8 mouse cellular contexts compared by ENCODE assay signal in the genomic region with DNA sequence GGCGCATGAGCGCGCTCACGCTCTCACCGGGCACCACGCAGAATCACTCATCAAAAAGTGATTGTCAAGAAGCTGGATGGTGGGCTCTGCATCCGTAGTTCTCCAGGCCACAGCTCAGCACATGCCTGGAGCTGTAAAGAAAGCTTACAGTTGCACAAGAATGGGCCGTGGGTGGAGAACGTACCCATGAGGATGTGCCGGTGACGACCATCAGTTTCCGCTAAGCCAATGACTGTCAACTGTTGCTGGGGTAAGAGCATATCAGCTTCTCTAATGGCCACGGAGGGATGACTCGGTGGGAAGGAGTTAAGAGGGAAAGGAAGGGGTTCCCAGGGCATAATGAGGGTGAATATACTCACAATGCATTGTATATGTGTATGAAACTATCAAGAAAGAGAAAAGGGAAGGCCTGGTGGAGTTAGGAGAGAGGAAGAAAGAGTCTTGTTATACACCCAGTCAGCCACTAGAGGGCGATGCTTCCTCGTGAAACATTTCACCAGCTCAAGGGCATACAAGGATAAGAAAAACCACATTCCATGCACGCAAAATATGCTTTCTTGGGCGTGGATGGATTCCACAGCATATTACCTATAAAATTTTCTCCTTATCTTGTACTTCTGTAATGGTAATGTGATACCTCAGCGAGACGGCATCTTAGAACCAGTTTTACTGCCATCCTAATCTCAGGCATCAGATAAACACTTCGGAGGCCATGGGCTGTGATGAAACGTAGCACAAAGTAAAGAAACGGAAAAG. TPM values are rescaled to one million over a fixed set of nuclear protein-coding genes. Genes with fewer than 3 reads are reported as not detected.
DNase-seq lines count a peak whose midpoint lies in the region; ATAC-seq and TF ChIP-seq lines count a peak whose summit lies in the region.

No protein-coding gene starts in this region.

- H3K4me1 ChIP-seq in ES-Bruce4 (ENCODE audit: control insufficient read depth, insufficient read depth, low read length) = no peaks in the 10 kb centered on the region
- H3K4me1 ChIP-seq in liver, embryonic 14.5 days (replicated peaks; ENCODE audit: control insufficient read depth in 2 of 2, insufficient read depth in 2 of 2, low read length in 1 of 2) = no peaks in the 10 kb centered on the region
- no peaks in the 10 kb centered on the region for H3K4me1 ChIP-seq in neural tube, embryonic 13.5 days (replicated peaks)

- H3K4me3 ChIP-seq in ES-Bruce4 (ENCODE audit: low read depth, low read length) = no peak overlapping the region
- H3K4me3 ChIP-seq in liver, embryonic 14.5 days (ENCODE audit: insufficient read depth in 1 of 2, low read depth in 2 of 2, low read length in 2 of 2) = no peak overlapping the region
- no peak overlapping the region for H3K4me3 ChIP-seq in neural tube, embryonic 13.5 days

- no peak overlapping the region for H3K27ac ChIP-seq in ES-Bruce4 (ENCODE audit: insufficient read depth, low read length)
- no peak overlapping the region for H3K27ac ChIP-seq in liver, embryonic 14.5 days
- H3K27ac ChIP-seq in neural tube, embryonic 13.5 days (replicated peaks) = no peak overlapping the region

- ATAC-seq in liver, embryonic 14.5 days (ENCODE audit: insufficient read depth) = no peak
- ATAC-seq in neural tube, embryonic 13.5 days (ENCODE audit: low read depth) = peak; percentile 40; the same call in 1 of the 2 replicates
- no peak for ATAC-seq in inflammation-experienced regulatory T-cells, adult 6 months

- 45% methylated on average over 23 of the region's 23 CpGs for WGBS in liver, embryonic 14.5 days (ENCODE audit: insufficient replicate concordance)
- 61% methylated on average over 23 of the region's 23 CpGs for WGBS in neural tube, embryonic 13.5 days

- no peak for TF ChIP-seq POLR2A in ES-Bruce4 (IDR thresholded peaks at IDR 0.05; ENCODE audit: insufficient read depth, low read length)

- H3K9ac ChIP-seq in ES-Bruce4 (ENCODE audit: low read depth, poor library complexity, severe bottlenecking) = no peak overlapping the region
- H3K9ac ChIP-seq in liver, embryonic 14.5 days (replicated peaks) = no peak overlapping the region
- no peak overlapping the region for H3K9ac ChIP-seq in neural tube, embryonic 13.5 days

- H3K4me2 ChIP-seq in liver, embryonic 14.5 days (ENCODE audit: low read depth) = no peak overlapping the region
- no peak overlapping the region for H3K4me2 ChIP-seq in neural tube, embryonic 13.5 days

- H3K9me3 ChIP-seq in ES-Bruce4 (replicated peaks; ENCODE audit: control insufficient read depth, insufficient read depth, low read length, poor library complexity, severe bottlenecking) = no peaks in the 10 kb centered on the region
- no peaks in the 10 kb centered on the region for H3K9me3 ChIP-seq in liver, embryonic 14.5 days (ENCODE audit: control insufficient read depth, low read length)
- H3K9me3 ChIP-seq in neural tube, embryonic 13.5 days = no peaks in the 10 kb centered on the region

- TF ChIP-seq CTCF in ES-Bruce4 (IDR thresholded peaks at IDR 0.05; ENCODE audit: low read depth, low read length) = peak; percentile 31
- peak; percentile 80 for TF ChIP-seq CTCF in liver, embryonic 14.5 days (IDR thresholded peaks at IDR 0.05; ENCODE audit: low read depth)

- no peak for TF ChIP-seq EP300 in ES-Bruce4 (IDR thresholded peaks at IDR 0.05; ENCODE audit: insufficient read depth, low read depth, low read length)
- no peak for TF ChIP-seq EP300 in liver, embryonic 14.5 days (IDR thresholded peaks at IDR 0.05; ENCODE audit: low read depth)

- peak; percentile 76 for DNase-seq in 416B (ENCODE audit: low read depth)
- DNase-seq in cerebellum, adult 11-12 months = peak; percentile 29
- peak; percentile 62 for DNase-seq in gastrocnemius, postnatal 10 days
- peak; percentile 76 for DNase-seq in kidney, postnatal 10 days
- peak in 2 of 3 experiments; percentile 17 to 32 for DNase-seq in liver, embryonic 14.5 days (ENCODE audit: low read depth in 3 of 3, low spot score in 3 of 3)

- H3K27me3 ChIP-seq in ES-Bruce4 (ENCODE audit: control insufficient read depth, insufficient read depth, low read length, poor library complexity, severe bottlenecking) = no peaks in the 10 kb centered on the region
- H3K27me3 ChIP-seq in liver, embryonic 14.5 days (ENCODE audit: control insufficient read depth, insufficient read depth, low read length) = no peaks in the 10 kb centered on the region; the same call in 1 of the 2 replicates
- H3K27me3 ChIP-seq in neural tube, embryonic 13.5 days = 0 out of 2 replicates have a peak, but pooled peaks cover 3% of the 10 kb centered on the region

- H3K36me3 ChIP-seq in ES-Bruce4 (ENCODE audit: control insufficient read depth, insufficient read depth, low read length, poor library complexity, severe bottlenecking) = no peaks in the 10 kb centered on the region
- H3K36me3 ChIP-seq in liver, embryonic 14.5 days (replicated peaks; ENCODE audit: control insufficient read depth, insufficient read depth, low read depth) = no peaks in the 10 kb centered on the region
- H3K36me3 ChIP-seq in neural tube, embryonic 13.5 days = no peaks in the 10 kb centered on the region

RNA-seq across cellular contexts. Expression of gene Plet1, which starts 50.4 kb away (rescaled TPM):
- 22.7 and 30.9 TPM in 2 replicates for polyA plus RNA-seq in ES-Bruce4 (2011; ENCODE audit: insufficient read depth, insufficient read length, low read depth, missing spikeins)
- total RNA-seq in gastrocnemius, postnatal 10 days (2021) = not detected
- 0.11 and 0.17 TPM in 2 replicates for polyA plus RNA-seq in liver, embryonic 14.5 days (2012; rRNA removed)
- polyA plus RNA-seq in liver, embryonic 14.5 days (2014; fragmentation: Nextera tagmentation; extraction: Ambion mirVana) = 0.10 and 0.15 TPM in 2 replicates
- 0.54 and 0.81 TPM in 2 replicates for polyA plus RNA-seq in neural tube, embryonic 13.5 days (2015; fragmentation: Nextera tagmentation; extraction: Ambion mirVana)
- polyA plus RNA-seq in inflammation-experienced regulatory T-cells, adult 6 months (2017; shearing (Covaris generic)) = not detected

Comparison
In these comparisons a context has a peak if more than half of its experiments do, and no peak if none do; other contexts are left out.
1. DNase-seq: peak in every context shown above with its lines; median percentile 76 in 416B; 76 in kidney, postnatal 10 days; 62 in gastrocnemius, postnatal 10 days; 29 in cerebellum, adult 11-12 months; 24 in liver, embryonic 14.5 days.
2. RNA of gene Plet1, which starts 50.4 kb away (polyA plus RNA-seq): 22.7 to 30.9 TPM in ES-Bruce4; 0.54 to 0.81 TPM in neural tube, embryonic 13.5 days, 0.10 to 0.17 TPM in liver, embryonic 14.5 days and not detected in inflammation-experienced regulatory T-cells, adult 6 months; every median in the first group is over 10 times any median in the second.